Mouse (Mus musculus): ENCODE data around the gene Caln1. TPM values are rescaled to one million over a fixed set of nuclear protein-coding genes. Genes with fewer than 3 reads are reported as not detected.
"Not testable (repeated sequence)": the region's sequence is repeated elsewhere in the genome, so short reads cannot be mapped to it uniquely, and the experiment has no call there.

Caln1 gene
- total RNA-seq, 2 experiments from 2014 or later = 0.06 TPM; not detected in 1

GRCm38 (mm10) chr5:130510516-130510915 lies 141.3 kb downstream of the Caln1 start:
- intact Hi-C loops (cut with DNase I) = no loop called here
- DNase-seq (ENCODE audit: low spot score) = no peak

DNA sequence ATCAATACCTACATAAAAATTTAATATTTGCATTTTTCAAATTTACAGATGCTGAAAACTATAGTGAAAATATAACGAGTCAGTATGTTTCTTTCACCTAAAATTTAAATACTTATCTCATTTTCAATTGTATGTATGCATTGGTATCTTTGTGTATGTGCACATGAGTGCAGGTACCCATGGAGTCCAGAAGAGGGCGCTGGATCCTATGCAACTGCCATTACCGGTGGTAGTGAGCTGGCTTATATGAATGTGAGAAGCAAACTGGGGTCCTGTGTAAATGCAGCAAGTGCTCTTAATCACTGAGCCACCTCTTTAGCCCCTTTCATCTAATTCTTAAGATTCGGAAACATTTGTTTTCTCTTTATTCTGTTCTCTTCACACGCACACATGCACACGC lies 146.1 kb downstream of the Caln1 start:
- no peak for DNase-seq (ENCODE audit: low spot score)
- intact Hi-C loops (cut with DNase I) = no loop called here

DNA sequence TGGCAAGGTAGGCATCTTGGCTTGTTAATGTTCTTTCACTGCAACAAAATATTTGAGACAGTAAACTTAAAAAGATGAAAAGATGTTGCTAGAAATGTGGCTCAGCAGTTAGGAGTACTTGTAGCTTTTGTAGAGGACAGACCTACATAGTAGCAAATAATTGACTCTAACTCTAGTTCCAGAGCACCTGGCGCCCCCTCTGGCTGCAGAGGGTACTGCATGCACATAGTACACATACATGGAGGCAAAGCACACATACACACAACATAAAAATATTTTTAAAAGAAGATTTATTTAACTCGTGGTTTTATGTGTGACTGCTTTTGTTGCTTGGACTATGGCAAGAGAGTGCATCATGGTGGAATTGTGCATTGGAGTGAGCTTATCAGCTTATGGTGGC lies 151.3 kb downstream of the Caln1 start:
- intact Hi-C loops (cut with DNase I) = no loop called here
- no peak for DNase-seq (ENCODE audit: low spot score)

DNA sequence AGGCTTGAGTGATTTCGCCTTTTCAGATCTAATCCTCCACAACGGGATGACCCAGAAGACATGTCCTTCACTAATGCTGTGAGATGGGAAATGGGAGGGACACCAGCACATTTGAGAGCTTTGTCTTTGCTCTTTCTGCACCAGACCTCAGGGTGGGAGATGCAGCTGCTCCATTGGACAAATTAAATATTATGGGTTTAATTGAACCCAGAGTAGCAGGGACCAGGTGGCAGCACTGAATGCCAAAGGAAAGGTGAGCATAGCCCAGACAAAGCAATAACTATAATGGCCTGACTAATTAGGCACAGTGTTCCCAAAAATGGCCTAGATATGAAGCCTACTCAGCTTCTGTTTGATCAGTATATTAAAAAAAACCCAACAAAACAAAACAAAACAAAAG lies 158.2 kb downstream of the Caln1 start:
- intact Hi-C loops (cut with DNase I) = no loop called here
- DNase-seq (ENCODE audit: low spot score) = no peak

GRCm38 (mm10) chr5:130547496-130547895 lies 178.2 kb downstream of the Caln1 start:
- DNase-seq (ENCODE audit: low spot score) = no peak
- intact Hi-C loops (cut with DNase I) = no loop called here

DNA sequence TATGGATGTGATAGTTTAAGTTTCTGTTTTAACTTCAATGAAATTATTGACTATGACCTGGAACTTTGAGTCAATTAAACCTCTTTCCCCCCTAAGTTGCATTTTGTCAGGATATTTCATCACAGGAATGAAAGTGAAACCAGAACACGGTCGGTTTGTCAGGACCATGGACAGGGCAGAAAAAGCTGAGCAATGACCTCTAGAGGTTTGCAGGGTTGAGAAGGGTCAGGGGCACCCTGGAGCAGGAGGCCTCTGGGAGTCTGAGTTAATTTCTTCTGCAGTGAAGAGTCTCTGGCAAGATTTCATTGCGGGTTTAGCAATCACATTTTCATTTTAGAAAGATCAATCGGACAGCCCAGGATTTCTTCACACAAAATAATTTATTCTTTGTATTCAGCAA lies 184.7 kb downstream of the Caln1 start:
- no peak for DNase-seq (ENCODE audit: low spot score)
- intact Hi-C loops (cut with DNase I) = no loop called here

- DNase-seq (ENCODE audit: low spot score) = no peak
- intact Hi-C loops (cut with DNase I) = no loop called here
Measured at GRCm38 (mm10) chr5:130563146-130563545, 193.9 kb downstream of the Caln1 start.

GRCm38 (mm10) chr5:130566002-130566401 lies 196.7 kb downstream of the Caln1 start:
- intact Hi-C loops (cut with DNase I) = no loop called here
- no peak for DNase-seq (ENCODE audit: low spot score)

- no peak for DNase-seq (ENCODE audit: low spot score)
- intact Hi-C loops (cut with DNase I) = no loop called here
Measured at GRCm38 (mm10) chr5:130577581-130577980, 208.3 kb downstream of the Caln1 start.

DNA sequence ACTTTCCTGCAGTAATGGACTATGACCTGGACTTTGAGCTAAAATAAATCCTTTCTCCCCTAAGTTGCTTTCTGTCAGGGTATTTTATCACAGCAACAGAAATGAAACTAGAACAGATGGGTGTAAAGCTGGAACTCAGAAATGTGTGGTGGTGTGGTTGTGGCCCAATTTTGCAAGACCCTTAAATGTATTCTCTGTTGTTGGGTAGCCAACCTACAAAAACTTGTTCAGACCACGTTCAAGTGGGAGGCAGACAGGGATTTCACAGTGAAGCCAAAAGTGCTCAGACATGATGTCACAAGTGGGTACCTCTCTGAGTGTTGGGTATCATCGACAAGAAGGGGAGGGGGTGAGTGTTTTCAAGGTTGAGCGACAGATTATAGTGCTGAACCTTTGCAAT lies 214.8 kb downstream of the Caln1 start:
- intact Hi-C loops (cut with DNase I) = no loop called here

GRCm38 (mm10) chr5:130586257-130586656 lies 217.0 kb downstream of the Caln1 start:
- intact Hi-C loops (cut with DNase I) = no loop called here
- DNase-seq (ENCODE audit: low spot score) = no peak

More for the DNA sequence above, 214.8 kb downstream of the Caln1 start:
- no peak for DNase-seq (ENCODE audit: low spot score)

- intact Hi-C loops (cut with DNase I) = no loop called here
- DNase-seq (ENCODE audit: low spot score) = no peak
Measured at GRCm38 (mm10) chr5:130596541-130596940, 227.3 kb downstream of the Caln1 start.

DNA sequence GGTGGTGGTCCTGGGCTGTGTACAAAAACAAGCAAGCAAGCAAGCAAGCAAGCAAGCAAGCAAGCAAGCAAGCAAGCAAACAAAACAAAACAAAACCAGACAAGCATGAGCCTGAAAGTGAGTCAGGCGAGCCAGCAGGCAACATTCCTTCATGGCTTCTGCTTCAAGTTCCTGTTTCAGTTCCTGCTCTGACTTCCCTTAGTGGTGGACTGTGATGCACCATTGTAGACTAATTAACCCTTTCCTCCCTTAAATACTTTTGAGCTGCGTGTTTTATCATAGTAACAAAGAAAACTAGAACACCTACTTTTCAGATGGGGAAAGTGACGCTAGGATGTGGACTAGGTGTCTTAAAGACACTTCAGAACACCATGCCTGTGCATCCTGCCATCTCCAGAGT lies 244.4 kb downstream of the Caln1 start:
- no peak for DNase-seq (ENCODE audit: low spot score)
- intact Hi-C loops (cut with DNase I) = no loop called here

DNA sequence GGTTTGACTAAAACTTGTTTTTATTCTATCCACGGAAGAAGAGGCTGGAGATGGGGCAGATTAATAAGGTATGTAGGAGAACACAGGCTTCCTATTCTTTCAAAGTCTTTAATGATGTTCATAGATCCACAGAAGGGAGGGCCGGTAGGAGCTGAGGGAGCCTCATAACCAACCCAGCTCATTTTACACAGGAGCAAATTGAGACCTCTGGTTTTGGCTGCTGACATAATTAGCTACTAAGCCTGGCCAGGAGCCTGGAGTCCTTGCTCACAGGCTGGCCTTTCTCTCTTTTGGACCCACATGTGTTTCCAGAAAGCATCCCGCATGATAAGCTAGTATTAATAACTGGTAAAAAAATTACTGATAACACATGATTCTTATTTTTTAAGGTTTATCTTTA lies 245.0 kb downstream of the Caln1 start:
- DNase-seq (ENCODE audit: low spot score) = no peak
- intact Hi-C loops (cut with DNase I) = no loop called here

DNA sequence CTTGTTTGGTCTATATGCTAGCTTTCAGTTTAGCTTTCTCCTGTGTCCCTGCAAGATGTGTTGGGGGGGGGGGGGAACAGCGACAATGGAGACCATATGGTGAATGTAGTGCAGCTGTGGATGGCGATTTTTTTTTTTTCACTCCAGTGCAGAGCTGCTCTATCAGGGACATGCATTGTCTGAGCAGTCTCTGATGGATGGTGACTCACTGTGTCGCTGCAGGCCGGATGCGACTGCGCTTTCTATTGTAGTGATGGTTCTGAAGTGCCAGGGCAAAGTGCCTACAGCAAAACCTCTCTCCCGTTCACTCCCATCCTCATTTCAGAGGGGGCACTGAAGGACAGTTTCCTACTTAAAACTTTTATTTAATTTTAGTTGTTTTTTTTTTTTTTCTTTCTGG lies 250.8 kb downstream of the Caln1 start:
- intact Hi-C loops (cut with DNase I) = no loop called here
- DNase-seq (ENCODE audit: low spot score) = no peak

- peak; percentile 72 for DNase-seq (ENCODE audit: low spot score)
- intact Hi-C loops (cut with DNase I) = no loop called here
Measured at GRCm38 (mm10) chr5:130623206-130623605, 254.0 kb downstream of the Caln1 start.

DNA sequence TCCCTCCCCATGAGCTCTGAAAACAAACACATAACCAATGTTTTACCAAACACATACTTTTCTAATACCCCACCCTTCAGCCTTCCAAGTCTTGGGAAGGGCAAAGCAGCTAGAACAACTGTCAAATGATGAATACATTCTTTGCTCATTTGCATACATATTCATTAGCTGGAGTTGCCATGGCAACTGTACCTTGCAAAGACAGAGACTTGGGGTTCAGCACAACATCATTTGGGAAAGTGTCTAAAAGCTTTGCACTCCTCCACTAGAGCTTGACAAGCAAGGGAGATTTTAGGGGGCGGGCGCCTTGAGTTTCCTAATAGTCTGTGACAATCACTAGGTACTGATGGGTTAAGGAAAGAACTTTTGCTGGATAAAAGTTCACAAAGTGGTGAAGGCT lies 258.5 kb downstream of the Caln1 start:
- intact Hi-C loops (cut with DNase I) = no loop called here
- no peak for DNase-seq (ENCODE audit: low spot score)

- no peak for DNase-seq (ENCODE audit: low spot score)
- intact Hi-C loops (cut with DNase I) = no loop called here
Measured at GRCm38 (mm10) chr5:130635397-130635796, 266.1 kb downstream of the Caln1 start.

- DNase-seq (ENCODE audit: low spot score) = no peak
- intact Hi-C loops (cut with DNase I) = no loop called here
Measured at GRCm38 (mm10) chr5:130641881-130642280, 272.6 kb downstream of the Caln1 start.

DNA sequence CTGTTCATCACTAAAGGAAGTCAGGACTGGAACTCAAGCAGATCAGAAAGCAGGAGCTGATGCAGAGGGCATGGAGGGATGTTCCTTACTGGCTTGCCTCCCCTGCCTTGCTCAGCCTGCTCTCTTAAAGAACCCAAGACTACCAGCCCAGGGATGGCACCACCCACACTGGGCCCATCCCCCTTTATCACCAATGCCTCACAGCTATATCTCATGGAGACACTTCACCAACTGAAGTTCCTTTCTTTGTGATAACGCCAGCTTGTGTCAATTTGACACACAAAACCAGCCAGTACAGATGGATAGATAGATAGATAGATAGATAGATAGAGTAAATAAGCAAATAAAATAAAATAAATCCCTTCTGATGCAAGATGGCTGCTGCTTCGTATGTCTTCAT lies 276.9 kb downstream of the Caln1 start:
- DNase-seq (ENCODE audit: low spot score); intact Hi-C loops (cut with DNase I): not testable (repeated sequence)

- intact Hi-C loops (cut with DNase I) = no loop called here
Measured at GRCm38 (mm10) chr5:130658141-130658540, 288.9 kb downstream of the Caln1 start.

GRCm38 (mm10) chr5:130666091-130666490 lies 296.8 kb downstream of the Caln1 start:
- no peak for DNase-seq (ENCODE audit: low spot score)
- intact Hi-C loops (cut with DNase I) = no loop called here

More at GRCm38 (mm10) chr5:130658141-130658540, 288.9 kb downstream of the Caln1 start:
- DNase-seq (ENCODE audit: low spot score) = no peak

DNA sequence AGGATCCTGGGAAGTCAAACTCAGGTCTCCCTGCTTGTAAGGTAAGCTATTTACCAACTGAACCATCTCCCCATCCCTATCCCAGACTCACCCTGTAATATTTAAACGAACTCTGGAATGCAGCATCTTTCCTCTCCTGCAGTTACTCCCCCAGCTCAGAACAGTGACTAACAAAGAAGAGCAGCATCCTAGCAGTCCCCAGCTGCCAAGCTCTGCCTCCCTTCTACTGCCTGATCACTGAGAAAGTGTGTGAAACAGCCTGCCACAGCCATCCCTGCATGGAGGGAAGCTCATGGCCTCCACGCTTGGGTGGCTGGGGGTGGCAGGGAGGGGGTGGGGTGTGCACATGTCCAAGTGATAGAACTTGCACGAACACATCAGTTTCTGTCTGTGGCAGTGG lies 303.3 kb downstream of the Caln1 start:
- DNase-seq (ENCODE audit: low spot score) = no peak
- intact Hi-C loops (cut with DNase I) = no loop called here
